Mouse (Mus musculus) G1E (cell line): ENCODE results near the gene Nsmce4a. TPM values are rescaled to one million over a fixed set of nuclear protein-coding genes. Genes with fewer than 3 reads are reported as not detected.

ENCODE experiments used
- ATAC-seq: 2 replicates; pipeline ENCODE4 v1.8.0; 2016; ENCODE audit warnings: mild to moderate bottlenecking; ENCODE audit not compliant: insufficient number of reproducible peaks, poor library complexity, low FRiP score, severe bottlenecking; ENCODE audit errors: extremely low read depth
- DNase-seq: peaks from one replicate; pipeline ENCODE4 v3.0.0; 2012; ENCODE audit warnings: low spot score
- H3K27me3 ChIP-seq: 2 replicates; pipeline ENCODE4 v1.6.1; 2012; ENCODE audit warnings: mild to moderate bottlenecking, low read length, inconsistent platforms; ENCODE audit not compliant: insufficient read depth
- H3K36me3 ChIP-seq: replicated peaks from 2 replicates; pipeline ENCODE3; 2012; ENCODE audit warnings: mild to moderate bottlenecking, inconsistent platforms
- H3K4me1 ChIP-seq: 2 replicates; pipeline ENCODE4 v1.6.1; 2012; ENCODE audit warnings: low read depth, low read length, inconsistent platforms, mixed read lengths; ENCODE audit not compliant: insufficient read depth
- H3K4me3 ChIP-seq: 2 replicates; pipeline ENCODE4 v1.5.1; 2012; ENCODE audit warnings: low read depth, mild to moderate bottlenecking, inconsistent platforms, low read length, moderate library complexity, mixed read lengths
- H3K9me3 ChIP-seq: replicated peaks from 2 replicates; pipeline ENCODE4 v1.6.1; 2012; ENCODE audit warnings: inconsistent platforms
- CTCF ChIP-seq: IDR thresholded peaks from 2 replicates; pipeline ENCODE4 v1.5.1; 2012; ENCODE audit warnings: low read depth, low read length, inconsistent platforms, mixed read lengths
- GATA1 ChIP-seq: IDR thresholded peaks from 2 replicates; pipeline ENCODE4 v1.6.1; 2012; ENCODE audit warnings: borderline replicate concordance, low read length, inconsistent platforms, mixed read lengths
- GATA2 ChIP-seq: IDR thresholded peaks from 2 replicates; pipeline ENCODE4 v1.6.1; 2012; ENCODE audit warnings: low read depth, low read length, inconsistent platforms, borderline replicate concordance
- POLR2AphosphoS5 ChIP-seq: IDR thresholded peaks from 2 replicates; pipeline ENCODE4 v1.6.1; 2012; ENCODE audit warnings: low read depth, low read length, inconsistent platforms; ENCODE audit not compliant: insufficient replicate concordance
- TAL1 ChIP-seq: conservative IDR thresholded peaks from 2 replicates; pipeline ENCODE4 v1.6.1; 2012; ENCODE audit warnings: low read depth, low read length, inconsistent platforms, mixed read lengths
- polyA plus RNA-seq: library from polyadenylated mRNA; stranded (reverse); fragments of >175 nt; gene quantifications from 2 replicates; pipeline ENCODE4 v1.2.3, GENCODE M21; 2012
- total RNA-seq, 2 experiments: library from RNA; stranded (forward) in 1 of 2; stranded (reverse) in 1 of 2; fragments of 200-1000 nt in 1 of 2; fragments of >200 nt in 1 of 2; fragmentation: Nextera tagmentation in 1 of 2; gene quantifications; 2 replicates each; pipeline ENCODE4 v1.2.3; 2014 to 2017

Nsmce4a gene
- total and polyA plus RNA-seq, 3 experiments = 77.9 to 149 (median 103) TPM

DNA sequence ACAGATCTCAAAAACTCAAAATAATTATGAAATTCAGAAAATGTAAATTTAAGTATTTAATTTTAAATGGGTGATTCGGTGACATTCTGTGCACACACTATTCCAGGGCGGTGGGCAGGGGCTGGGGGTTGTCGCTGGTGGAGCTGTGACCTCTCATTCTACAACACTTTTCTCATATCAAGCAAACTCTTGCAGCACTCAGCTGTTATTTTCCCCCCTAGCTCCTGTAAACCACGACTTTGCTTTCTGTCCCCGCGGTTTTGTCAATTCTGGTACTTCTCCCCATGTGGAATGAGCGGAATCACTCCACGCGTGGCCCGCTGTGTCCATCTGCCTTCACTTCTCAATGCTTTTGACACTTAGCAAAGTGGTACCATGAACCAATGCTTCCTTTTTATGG is 828 bp upstream of the Nsmce4a start:
- H3K9me3 ChIP-seq = no peaks in the 10 kb centered on the region
- H3K27me3 ChIP-seq = no peaks in the 10 kb centered on the region
- TF ChIP-seq POLR2AphosphoS5 = no peak
- TF ChIP-seq TAL1 = no peak
- TF ChIP-seq GATA1 = no peak
- TF ChIP-seq GATA2 = no peak
- TF ChIP-seq CTCF = no peak
- no peaks in the 10 kb centered on the region for H3K4me1 ChIP-seq
- H3K4me3 ChIP-seq = no peak overlapping the region
- no peak for ATAC-seq
- H3K36me3 ChIP-seq = no peaks in the 10 kb centered on the region
- no peak for DNase-seq

DNA sequence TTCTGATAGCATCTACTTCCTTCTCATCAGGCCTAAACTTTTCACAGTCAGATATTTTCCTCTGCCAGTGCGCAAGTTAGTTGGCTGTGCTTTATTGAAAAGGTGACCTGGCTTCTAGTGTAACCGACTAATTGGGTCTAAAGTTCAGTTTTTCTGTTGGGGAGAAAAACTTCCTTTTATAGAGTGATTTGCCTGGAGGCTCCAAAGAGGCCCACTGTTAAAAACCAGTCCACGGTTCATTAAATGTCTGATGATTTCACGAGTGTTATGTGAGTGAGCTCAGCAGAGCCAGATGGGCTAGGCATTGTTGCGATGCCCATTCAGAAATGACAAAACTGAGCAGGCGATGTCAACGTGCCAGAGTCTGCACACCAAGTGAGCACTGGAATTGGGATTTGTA is 2.4 kb downstream of the Nsmce4a start:
- H3K36me3 ChIP-seq = no peaks in the 10 kb centered on the region
- ATAC-seq (no peak), DNase-seq (no peak)
- H3K27me3 ChIP-seq = no peaks in the 10 kb centered on the region
- H3K9me3 ChIP-seq = no peaks in the 10 kb centered on the region
- H3K4me1 ChIP-seq = no peaks in the 10 kb centered on the region
- no peak for TF ChIP-seq GATA2
- TF ChIP-seq CTCF = no peak
- no peak for TF ChIP-seq TAL1
- no peak for TF ChIP-seq POLR2AphosphoS5
- no peak for TF ChIP-seq GATA1
- no peak overlapping the region for H3K4me3 ChIP-seq

DNA sequence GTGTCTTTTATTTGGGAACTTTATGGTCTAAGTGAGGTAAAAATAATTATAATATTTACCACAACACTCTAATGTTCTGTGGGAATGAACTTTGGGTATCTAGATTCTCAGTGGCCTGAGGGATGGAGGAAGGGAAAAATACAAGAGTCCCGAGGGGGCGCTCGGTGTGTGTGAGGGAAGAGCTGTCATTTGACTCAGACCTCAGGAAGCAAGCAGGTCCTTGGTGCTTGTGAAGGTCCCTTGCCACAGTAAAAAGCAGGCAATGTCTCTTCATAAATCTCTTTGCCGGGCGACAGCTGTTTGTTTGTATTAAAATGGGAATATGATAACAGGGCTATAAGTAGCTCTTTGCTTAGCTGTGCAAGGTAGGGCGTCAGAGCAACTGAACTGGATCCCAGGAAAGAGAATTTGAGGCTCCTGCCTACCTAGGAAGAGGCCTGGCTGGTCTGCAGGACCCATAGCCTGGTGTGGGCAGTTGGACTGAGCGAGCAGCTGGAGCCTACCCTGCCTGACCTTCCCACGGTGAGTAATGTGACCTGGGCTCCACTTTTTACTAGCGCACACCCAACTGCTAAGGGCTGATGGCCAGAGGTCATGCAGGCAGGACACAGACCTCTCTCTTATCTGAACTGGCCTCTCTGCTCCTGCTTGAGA is 4.0 kb downstream of the Nsmce4a start:
- no peaks in the 10 kb centered on the region for H3K9me3 ChIP-seq
- no peaks in the 10 kb centered on the region for H3K27me3 ChIP-seq
- DNase-seq = no peak
- TF ChIP-seq POLR2AphosphoS5 (no peak), CTCF (no peak), GATA2 (no peak), TAL1 (no peak)
- H3K4me1 ChIP-seq = no peaks in the 10 kb centered on the region
- no peak overlapping the region for H3K4me3 ChIP-seq
- no peaks in the 10 kb centered on the region for H3K36me3 ChIP-seq
- no peak for ATAC-seq

DNA sequence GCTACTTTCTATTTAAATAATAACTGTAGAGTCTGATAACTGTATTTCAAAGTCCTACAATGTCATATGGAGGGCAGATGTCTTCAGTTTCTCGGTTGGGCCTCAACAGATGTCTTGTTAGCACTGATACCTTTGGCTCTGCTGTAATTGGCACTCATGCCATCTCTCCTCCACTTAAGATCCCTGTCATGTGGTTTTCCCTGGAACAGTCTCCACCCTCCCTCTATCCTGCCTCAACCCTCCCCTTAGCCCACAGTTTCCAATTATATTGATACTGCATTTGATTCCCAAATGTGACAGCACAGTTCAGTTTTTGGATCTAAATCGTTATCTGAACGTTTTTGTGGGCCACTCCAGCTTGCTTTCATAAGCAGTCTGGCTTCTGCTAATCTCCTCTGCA is 8.3 kb downstream of the Nsmce4a start:
- Histone ChIP-seq H3K4me1 (no peaks in the 10 kb centered on the region), H3K4me3 (no peak overlapping the region), H3K9me3 (no peaks in the 10 kb centered on the region), H3K27me3 (no peaks in the 10 kb centered on the region), H3K36me3 (no peaks in the 10 kb centered on the region)
- ATAC-seq (no peak), DNase-seq (no peak)
- no peak for TF ChIP-seq GATA1
- TF ChIP-seq CTCF = no peak
- TF ChIP-seq POLR2AphosphoS5 = no peak
- no peak for TF ChIP-seq GATA2
- no peak for TF ChIP-seq TAL1

DNA sequence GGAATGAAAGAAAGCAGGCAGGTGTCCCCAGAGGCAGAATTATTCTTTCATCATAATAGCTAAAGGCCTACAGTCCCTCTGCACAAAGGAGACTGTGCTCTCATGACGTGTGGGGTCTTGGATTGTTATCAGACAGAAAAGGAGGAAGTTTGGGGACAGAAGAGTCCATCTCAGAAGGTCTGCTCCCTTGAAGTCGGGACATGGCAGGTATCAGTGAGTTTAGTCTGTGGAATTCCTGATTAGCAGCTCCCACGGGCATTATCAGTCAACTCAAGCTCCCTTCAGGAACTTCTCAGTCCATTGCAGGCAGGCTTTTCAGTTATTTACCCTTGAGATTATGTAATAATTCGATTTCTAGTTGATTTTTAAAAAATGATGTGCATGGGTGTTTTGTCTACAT is 9.0 kb downstream of the Nsmce4a start:
- no peaks in the 10 kb centered on the region for H3K36me3 ChIP-seq
- no peaks in the 10 kb centered on the region for H3K4me1 ChIP-seq
- no peaks in the 10 kb centered on the region for H3K9me3 ChIP-seq
- ATAC-seq (no peak), DNase-seq (no peak)
- TF ChIP-seq GATA2 = no peak
- no peak for TF ChIP-seq POLR2AphosphoS5
- no peak for TF ChIP-seq CTCF
- no peak for TF ChIP-seq TAL1
- no peak for TF ChIP-seq GATA1
- no peak overlapping the region for H3K4me3 ChIP-seq
- no peaks in the 10 kb centered on the region for H3K27me3 ChIP-seq

DNA sequence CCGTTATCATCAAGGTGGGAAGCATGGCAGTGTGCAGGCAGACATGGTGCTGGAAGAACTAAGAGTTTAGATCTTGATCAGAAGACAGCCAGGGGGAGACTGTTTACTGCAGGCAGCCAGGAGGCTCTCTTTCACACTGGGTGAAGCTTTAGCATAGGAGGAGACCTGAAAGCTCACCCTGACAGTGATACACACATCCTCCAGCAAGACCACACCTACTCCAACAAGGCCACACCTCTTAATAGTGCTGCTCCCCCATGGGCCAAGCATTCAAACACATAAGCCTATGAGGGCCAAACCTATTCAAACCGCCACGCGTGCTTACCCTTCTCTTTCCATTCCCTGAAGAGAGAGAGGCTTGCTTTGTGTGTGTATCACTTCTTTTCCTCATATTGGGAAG is 9.6 kb downstream of the Nsmce4a start:
- TF ChIP-seq GATA1 = no peak
- no peak for TF ChIP-seq POLR2AphosphoS5
- no peak for TF ChIP-seq GATA2
- no peak for TF ChIP-seq TAL1
- no peak for TF ChIP-seq CTCF
- no peak for DNase-seq
- H3K4me1 ChIP-seq = no peaks in the 10 kb centered on the region
- ATAC-seq = no peak
- no peaks in the 10 kb centered on the region for H3K36me3 ChIP-seq
- H3K27me3 ChIP-seq = peaks cover 4% of the 10 kb centered on the region
- H3K9me3 ChIP-seq = no peaks in the 10 kb centered on the region
- no peak overlapping the region for H3K4me3 ChIP-seq
